Mouse (Mus musculus): Measurements from ENCODE around the gene Cog6.

Gene Cog6

GRCm38 (mm10) chr3:53032432-53032831 lies 15.4 kb upstream of the Cog6 start:
- DNase-seq (ENCODE audit: low read depth) = no peak

DNA sequence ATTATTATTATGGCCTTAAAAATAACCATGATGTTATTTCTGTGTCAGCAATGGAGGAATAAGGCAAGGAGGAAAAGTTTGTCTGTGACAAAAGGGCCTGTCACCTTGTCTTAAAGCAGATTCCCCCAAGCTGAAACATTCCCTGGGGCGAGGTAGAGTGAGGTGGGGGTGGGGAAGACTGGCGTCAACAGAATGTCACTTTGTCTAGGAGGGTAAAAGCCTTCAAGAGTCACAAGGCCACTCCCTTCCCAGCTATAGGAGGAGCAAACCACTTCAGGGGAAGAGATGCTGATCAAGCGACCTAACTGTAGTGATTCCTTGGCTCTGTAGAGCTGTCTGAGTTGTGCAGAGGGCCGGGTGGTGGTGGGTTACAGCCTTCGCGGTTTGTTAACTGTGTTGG lies 14.5 kb upstream of the Cog6 start:
- DNase-seq (ENCODE audit: low read depth) = no peak

- DNase-seq (ENCODE audit: low read depth) = peak; percentile 50
Measured at GRCm38 (mm10) chr3:53029046-53029445, 12.0 kb upstream of the Cog6 start.

DNA sequence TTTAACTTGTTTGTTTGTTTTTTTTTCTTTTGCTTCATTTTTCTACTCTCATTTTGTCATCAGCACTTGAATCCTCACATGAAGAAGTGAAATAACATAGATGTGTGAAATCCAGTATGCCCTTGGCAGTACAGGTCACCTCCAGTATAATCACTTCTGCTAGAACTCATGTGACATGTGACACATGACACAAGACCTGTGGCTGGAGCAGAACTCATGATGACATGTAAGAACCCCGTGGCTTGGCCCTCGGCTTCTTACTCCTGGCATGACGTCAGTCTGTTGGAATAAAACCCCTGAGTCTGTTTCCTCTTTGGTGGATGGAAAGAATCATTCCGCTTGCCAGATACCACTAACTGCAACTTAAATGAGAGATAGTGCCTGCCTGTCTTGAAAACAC lies 10.3 kb upstream of the Cog6 start:
- no peak for DNase-seq (ENCODE audit: low read depth)

GRCm38 (mm10) chr3:53007411-53007810 lies 9.6 kb downstream of the Cog6 start:
- DNase-seq (ENCODE audit: low read depth) = no peak

- no peak for DNase-seq (ENCODE audit: low read depth)
Measured at GRCm38 (mm10) chr3:53004406-53005114, 12.5 kb downstream of the Cog6 start.

DNA sequence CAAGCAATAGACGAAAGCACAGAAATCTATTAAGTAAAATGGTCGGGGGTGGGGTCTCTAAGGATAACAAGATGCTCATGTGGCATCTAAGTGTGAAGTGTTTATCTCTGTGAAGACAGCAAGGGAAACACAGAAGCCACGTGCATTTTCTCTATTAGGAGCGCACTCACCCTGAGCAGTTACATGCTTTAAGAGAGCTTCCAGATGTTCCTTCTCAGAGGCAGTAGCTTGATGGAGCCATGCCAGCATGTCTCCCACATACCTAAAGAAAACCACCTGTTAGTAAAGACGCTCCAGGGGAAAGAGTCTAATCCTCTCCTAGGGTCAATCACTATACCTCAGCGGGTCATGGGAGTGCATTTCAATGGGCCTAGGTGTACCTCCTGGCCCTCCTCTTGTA lies 15.0 kb downstream of the Cog6 start:
- DNase-seq (ENCODE audit: low read depth) = no peak

- DNase-seq (ENCODE audit: low read depth) = no peak
Measured at GRCm38 (mm10) chr3:52999996-53000395, 17.0 kb downstream of the Cog6 start.

DNA sequence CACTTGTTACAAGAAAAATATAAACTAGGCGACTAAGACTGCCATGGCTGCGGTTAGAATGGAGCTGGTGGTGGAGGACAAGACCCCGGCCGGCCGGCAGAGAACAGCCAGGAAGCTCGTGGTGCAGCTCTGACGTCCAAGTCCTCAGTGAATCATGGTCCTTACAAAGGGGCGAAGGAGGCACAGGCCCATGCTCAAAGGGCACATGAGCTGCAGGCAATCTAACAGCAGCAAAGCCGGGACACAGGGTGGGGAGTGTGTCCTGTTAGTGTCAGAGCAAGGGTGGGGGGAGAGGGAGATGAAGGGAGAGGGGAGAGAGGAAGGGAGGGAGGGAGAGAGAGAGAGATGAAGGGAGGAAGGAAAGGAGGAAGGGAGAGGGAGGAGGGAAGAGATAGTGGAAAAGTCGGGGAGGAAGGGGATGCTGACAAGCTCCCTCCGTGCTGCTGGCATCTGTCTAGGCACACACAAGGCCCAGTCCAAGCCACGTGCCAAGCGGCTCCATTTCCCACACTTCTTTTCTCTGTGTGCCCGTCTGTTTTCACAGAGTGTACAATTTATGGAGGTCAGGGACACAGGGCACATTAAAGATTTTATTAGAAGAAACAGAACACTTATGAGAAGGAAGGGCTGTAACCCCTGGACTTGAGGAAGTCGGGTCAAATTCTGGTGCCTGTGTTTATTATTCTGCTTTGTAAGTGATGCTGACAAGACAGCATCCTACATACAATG lies 17.9 kb downstream of the Cog6 start:
- DNase-seq (ENCODE audit: low read depth) = no peak

GRCm38 (mm10) chr3:52997381-52997780 lies 19.7 kb downstream of the Cog6 start:
- no peak for DNase-seq (ENCODE audit: low read depth)

- DNase-seq (ENCODE audit: low read depth) = no peak
Measured at GRCm38 (mm10) chr3:52996635-52997034, 20.4 kb downstream of the Cog6 start.

- no peak for DNase-seq (ENCODE audit: low read depth)
Measured at GRCm38 (mm10) chr3:52994666-52995065, 22.4 kb downstream of the Cog6 start.

DNA sequence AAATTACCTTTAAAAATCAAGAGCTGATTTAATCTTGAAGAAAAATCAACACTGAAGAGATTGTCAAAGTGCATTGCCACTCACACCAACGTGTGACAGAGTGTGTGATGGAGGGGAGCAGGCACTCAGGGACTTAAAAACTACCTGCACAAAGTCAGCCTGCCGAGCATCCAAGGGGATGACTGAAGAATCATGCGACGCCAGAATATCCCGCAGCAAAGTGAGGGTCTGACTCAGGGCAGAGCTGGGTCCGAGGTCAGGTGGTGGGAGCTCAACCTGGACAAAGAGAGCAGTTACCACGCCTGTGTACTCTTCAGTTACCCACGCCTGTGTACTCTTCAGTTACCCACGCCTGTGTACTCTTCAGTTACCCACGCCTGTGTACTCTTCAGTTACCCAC lies 23.7 kb downstream of the Cog6 start:
- DNase-seq (ENCODE audit: low read depth) = no peak

DNA sequence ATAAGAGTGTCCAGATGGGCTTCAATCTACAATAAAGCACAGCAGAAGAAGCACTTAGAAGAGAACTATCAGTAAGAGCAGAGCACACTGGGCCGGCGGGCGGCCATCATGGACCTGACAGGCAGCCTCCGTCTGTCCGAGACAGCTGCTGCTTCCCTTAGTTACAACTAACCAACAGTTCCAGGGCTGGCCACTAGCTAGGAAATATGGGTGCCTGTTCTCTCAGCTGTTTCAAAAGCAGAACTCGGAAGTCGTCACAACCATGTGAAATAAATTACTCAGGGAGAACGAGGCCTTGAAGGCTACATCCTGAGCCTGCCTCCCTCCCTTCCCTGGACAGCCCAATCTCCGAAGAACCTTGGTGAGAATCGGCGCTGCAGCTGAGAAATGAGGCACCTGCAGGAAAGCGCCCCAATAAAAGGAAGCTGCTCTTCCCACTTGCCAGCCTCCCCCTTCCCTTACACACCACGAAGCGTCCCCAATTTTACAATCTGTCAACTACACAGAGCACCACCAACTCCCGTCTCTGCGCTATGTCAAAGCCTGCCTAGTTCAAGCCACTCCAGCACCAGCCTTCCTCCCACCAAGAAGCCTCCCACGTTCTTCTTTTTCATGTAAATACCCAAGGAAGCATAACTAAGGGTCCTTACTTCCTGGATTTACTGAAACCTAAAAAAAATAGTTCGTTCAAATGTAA lies 26.8 kb downstream of the Cog6 start:
- no peak for DNase-seq (ENCODE audit: low read depth)

DNA sequence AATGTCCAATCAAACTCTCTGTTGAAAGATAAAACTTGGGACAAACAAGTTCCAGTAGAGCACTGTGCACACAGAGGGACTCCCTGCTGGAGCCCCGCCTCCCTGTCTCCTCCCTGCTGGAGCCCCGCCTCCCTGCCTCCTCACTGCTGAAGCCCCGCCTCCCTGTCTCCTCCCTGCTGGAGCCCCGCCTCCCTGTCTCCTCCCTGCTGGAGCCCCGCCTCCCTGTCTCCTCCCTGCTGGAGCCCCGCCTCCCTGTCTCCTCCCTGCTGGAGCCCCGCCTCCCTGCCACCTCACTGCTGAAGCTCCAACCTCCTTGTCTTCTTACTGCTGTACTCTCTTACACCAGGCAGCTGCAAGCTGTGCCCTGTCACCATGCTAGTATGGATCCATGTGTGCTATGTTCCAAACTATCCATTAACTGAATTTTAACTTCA lies 31.5 kb downstream of the Cog6 start:
- peak; percentile 41 for DNase-seq (ENCODE audit: low read depth)

- no peak for DNase-seq (ENCODE audit: low read depth)
Measured at GRCm38 (mm10) chr3:52983772-52984171, 33.3 kb downstream of the Cog6 start.

- no peak for DNase-seq (ENCODE audit: low read depth)
Measured at GRCm38 (mm10) chr3:52982993-52983392, 34.0 kb downstream of the Cog6 start.

DNA sequence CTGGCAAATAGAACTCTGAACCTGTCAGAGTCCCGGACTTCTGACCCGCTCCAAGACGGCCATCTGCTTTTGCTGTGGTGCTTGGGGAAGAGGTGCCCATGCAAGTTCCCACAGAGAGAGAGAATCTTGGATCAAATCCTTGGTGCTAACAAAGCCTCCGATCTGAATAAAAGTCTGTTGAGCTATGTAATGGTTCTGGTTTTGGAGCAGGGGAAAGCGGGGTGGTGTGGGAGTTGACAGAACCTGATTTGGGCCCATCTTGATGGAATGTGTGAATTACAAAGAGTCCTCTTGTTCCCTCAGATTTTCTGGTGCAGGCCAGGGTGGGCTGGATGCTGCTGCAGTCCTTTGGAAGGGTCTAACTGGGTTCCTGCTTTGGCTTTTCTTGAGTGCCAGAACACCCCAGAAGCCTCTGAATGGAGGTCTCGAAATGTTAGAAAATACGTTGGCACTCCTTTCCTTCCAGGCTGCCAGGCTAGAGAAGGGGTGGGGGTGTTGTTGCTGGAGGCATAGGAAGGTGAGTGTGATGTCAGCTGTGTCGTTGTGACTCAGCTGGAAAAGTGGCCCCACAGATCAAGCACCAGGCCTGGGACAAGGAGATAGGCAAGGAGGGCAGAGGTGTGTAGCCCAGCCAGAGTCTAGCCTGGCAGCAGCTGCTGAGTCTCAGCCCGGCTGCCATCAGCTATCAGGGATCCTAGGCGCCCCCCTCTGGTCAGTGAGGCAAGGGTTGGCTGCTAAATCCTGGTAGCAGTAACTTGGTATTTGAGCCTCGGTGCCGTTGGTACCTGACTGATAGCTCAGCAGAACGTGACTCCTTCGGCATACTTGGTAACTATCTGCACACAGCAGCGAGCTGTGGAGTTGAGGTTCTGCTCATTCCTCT lies 42.1 kb downstream of the Cog6 start:
- peak; percentile 20 for DNase-seq (ENCODE audit: low read depth)

DNA sequence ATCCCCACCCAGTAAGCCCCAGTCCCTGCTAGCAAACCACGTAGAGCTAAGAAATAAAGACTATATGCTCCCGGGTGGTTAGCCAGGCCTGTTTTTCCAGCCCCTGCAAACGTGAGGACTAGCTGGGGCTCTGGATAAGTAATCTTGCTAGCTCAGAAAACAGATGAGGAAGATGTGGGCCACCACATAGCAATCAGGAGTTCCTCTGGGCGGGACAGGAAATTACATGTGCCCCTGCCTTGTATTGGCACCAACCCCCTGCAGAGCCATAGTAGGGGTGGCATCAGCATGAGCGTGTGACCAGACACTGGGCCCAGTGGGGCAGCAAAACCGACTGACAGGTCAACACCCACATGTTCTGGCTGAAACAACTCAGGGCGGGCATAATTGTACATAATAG lies 44.1 kb downstream of the Cog6 start:
- no peak for DNase-seq (ENCODE audit: low read depth)

DNA sequence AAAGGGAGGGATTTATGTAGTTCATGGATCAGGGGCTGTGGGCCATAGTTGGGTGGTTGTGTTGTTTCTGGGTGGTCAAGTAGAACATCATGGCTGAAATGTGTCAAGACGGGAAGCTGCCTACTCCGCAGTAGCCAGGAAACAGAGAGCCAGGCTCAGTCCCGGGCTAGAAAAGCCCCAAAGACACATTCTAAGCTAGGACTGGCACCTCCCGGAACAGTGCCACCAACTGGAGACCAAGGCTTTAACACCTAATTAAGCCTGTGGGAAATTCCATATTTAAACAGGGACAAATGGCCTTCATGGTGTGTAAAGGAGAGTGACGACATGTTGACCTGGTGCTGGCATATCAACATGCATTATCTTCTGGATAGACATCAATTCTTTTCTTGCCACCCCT lies 50.0 kb downstream of the Cog6 start:
- no peak for DNase-seq (ENCODE audit: low read depth)

GRCm38 (mm10) chr3:52964206-52964605 lies 52.8 kb downstream of the Cog6 start:
- no peak for DNase-seq (ENCODE audit: low read depth)

- no peak for DNase-seq (ENCODE audit: low read depth)
Measured at GRCm38 (mm10) chr3:52963441-52963840, 53.6 kb downstream of the Cog6 start.

Measured in c-Kit-positive CD71-positive TER-119-negative erythroid progenitor cells, embryonic 14.5 days (primary cell).